Mouse (Mus musculus): ENCODE measurements around the gene Scnn1a. TPM values are rescaled to one million over a fixed set of nuclear protein-coding genes. Genes with fewer than 3 reads are reported as not detected.

Scnn1a gene
- polyA plus RNA-seq, 1 experiment: 0.16 TPM

GRCm38 (mm10) chr6:125334356-125334755 lies 13.9 kb downstream of the Scnn1a start:
- no peaks in the 10 kb centered on the region for H3K36me3 ChIP-seq (ENCODE audit: control insufficient read depth, insufficient read depth)
- H3K79me3 ChIP-seq (ENCODE audit: low read depth): no peaks in the 10 kb centered on the region
- H3ac ChIP-seq (ENCODE audit: control insufficient read depth, insufficient read length, low read depth): no peak overlapping the region
- no peak overlapping the region for H3K4me3 ChIP-seq (ENCODE audit: insufficient read depth, poor library complexity, severe bottlenecking)
- TF ChIP-seq MAX (IDR thresholded peaks at IDR 0.05) (no peak), MYOD1 (IDR thresholded peaks at IDR 0.05; ENCODE audit: control insufficient read depth, insufficient read length, low read depth) (no peak), USF1 (IDR thresholded peaks at IDR 0.05; ENCODE audit: low read depth) (no peak), CEBPB (IDR thresholded peaks at IDR 0.05; ENCODE audit: low read depth) (no peak), MYOG (IDR thresholded peaks at IDR 0.05; ENCODE audit: control insufficient read depth, extremely low read depth, insufficient read length) (no peak), CTCF (IDR thresholded peaks at IDR 0.05; ENCODE audit: control insufficient read depth, insufficient read depth, insufficient read length) (no peak), FOSL1 (IDR thresholded peaks at IDR 0.05; ENCODE audit: insufficient read depth, low read length, poor library complexity, severe bottlenecking) (no peak)
- no peaks in the 10 kb centered on the region for H3K79me2 ChIP-seq (ENCODE audit: control insufficient read depth, insufficient read depth)
- H3K27me3 ChIP-seq (ENCODE audit: control insufficient read depth, insufficient read depth, insufficient read length): peaks cover 7% of the 10 kb centered on the region

- TF ChIP-seq MAX (IDR thresholded peaks at IDR 0.05) (no peak), MYOG (IDR thresholded peaks at IDR 0.05; ENCODE audit: control insufficient read depth, extremely low read depth, insufficient read length) (no peak), CEBPB (IDR thresholded peaks at IDR 0.05; ENCODE audit: low read depth) (no peak), MYOD1 (IDR thresholded peaks at IDR 0.05; ENCODE audit: control insufficient read depth, insufficient read length, low read depth) (no peak), FOSL1 (IDR thresholded peaks at IDR 0.05; ENCODE audit: insufficient read depth, low read length, poor library complexity, severe bottlenecking) (no peak), USF1 (IDR thresholded peaks at IDR 0.05; ENCODE audit: low read depth) (no peak), CTCF (IDR thresholded peaks at IDR 0.05; ENCODE audit: control insufficient read depth, insufficient read depth, insufficient read length) (no peak)
- no peak overlapping the region for H3K4me3 ChIP-seq (ENCODE audit: insufficient read depth, poor library complexity, severe bottlenecking)
- peaks cover 7% of the 10 kb centered on the region for H3K27me3 ChIP-seq (ENCODE audit: control insufficient read depth, insufficient read depth, insufficient read length)
Observed at GRCm38 (mm10) chr6:125338791-125339660, 18.6 kb downstream of the Scnn1a start.

DNA sequence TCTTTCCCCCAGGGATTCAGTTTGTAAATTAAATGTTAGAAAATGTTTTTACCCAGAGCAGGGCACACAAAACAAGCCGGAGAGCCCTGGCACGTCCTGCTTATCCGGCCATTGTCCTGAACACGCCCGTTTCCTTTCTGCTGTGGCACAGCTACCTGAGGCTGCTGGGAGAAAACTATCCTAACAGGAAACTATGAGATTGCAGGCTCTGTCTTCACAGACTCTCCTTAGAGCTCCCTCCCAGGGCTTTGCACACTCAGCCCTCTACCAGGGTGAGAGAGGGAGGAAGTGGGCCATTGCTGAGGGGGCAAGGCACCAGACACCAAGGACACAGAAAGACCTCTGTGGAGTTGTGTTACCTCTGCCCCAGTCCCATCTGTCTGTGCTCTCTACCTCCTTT lies 19.8 kb downstream of the Scnn1a start:
- H3ac ChIP-seq (ENCODE audit: control insufficient read depth, insufficient read length, low read depth): no peak overlapping the region
- H3K79me2 ChIP-seq (ENCODE audit: control insufficient read depth, insufficient read depth): no peaks in the 10 kb centered on the region
- no peak for TF ChIP-seq USF1 (IDR thresholded peaks at IDR 0.05; ENCODE audit: low read depth)
- TF ChIP-seq MAX (IDR thresholded peaks at IDR 0.05): no peak
- TF ChIP-seq CEBPB (IDR thresholded peaks at IDR 0.05; ENCODE audit: low read depth): no peak
- TF ChIP-seq FOSL1 (IDR thresholded peaks at IDR 0.05; ENCODE audit: insufficient read depth, low read length, poor library complexity, severe bottlenecking): no peak
- TF ChIP-seq MYOG (IDR thresholded peaks at IDR 0.05; ENCODE audit: control insufficient read depth, extremely low read depth, insufficient read length): no peak
- TF ChIP-seq MYOD1 (IDR thresholded peaks at IDR 0.05; ENCODE audit: control insufficient read depth, insufficient read length, low read depth): no peak
- TF ChIP-seq CTCF (IDR thresholded peaks at IDR 0.05; ENCODE audit: control insufficient read depth, insufficient read depth, insufficient read length): no peak
- no peaks in the 10 kb centered on the region for H3K79me3 ChIP-seq (ENCODE audit: low read depth)
- H3K36me3 ChIP-seq (ENCODE audit: control insufficient read depth, insufficient read depth): no peaks in the 10 kb centered on the region
- peaks cover 7% of the 10 kb centered on the region for H3K27me3 ChIP-seq (ENCODE audit: control insufficient read depth, insufficient read depth, insufficient read length)
- H3K4me3 ChIP-seq (ENCODE audit: insufficient read depth, poor library complexity, severe bottlenecking): no peak overlapping the region

More at GRCm38 (mm10) chr6:125338791-125339660, 18.6 kb downstream of the Scnn1a start:
- H3K36me3 ChIP-seq (ENCODE audit: control insufficient read depth, insufficient read depth): no peaks in the 10 kb centered on the region
- no peaks in the 10 kb centered on the region for H3K79me2 ChIP-seq (ENCODE audit: control insufficient read depth, insufficient read depth)
- H3ac ChIP-seq (ENCODE audit: control insufficient read depth, insufficient read length, low read depth): no peak overlapping the region
- no peaks in the 10 kb centered on the region for H3K79me3 ChIP-seq (ENCODE audit: low read depth)

- no peaks in the 10 kb centered on the region for H3K79me3 ChIP-seq (ENCODE audit: low read depth)
- H3K36me3 ChIP-seq (ENCODE audit: control insufficient read depth, insufficient read depth): no peaks in the 10 kb centered on the region
- H3K79me2 ChIP-seq (ENCODE audit: control insufficient read depth, insufficient read depth): no peaks in the 10 kb centered on the region
- peaks cover 7% of the 10 kb centered on the region for H3K27me3 ChIP-seq (ENCODE audit: control insufficient read depth, insufficient read depth, insufficient read length)
- H3ac ChIP-seq (ENCODE audit: control insufficient read depth, insufficient read length, low read depth): no peak overlapping the region
- TF ChIP-seq MYOD1 (IDR thresholded peaks at IDR 0.05; ENCODE audit: control insufficient read depth, insufficient read length, low read depth) (no peak), CTCF (IDR thresholded peaks at IDR 0.05; ENCODE audit: control insufficient read depth, insufficient read depth, insufficient read length) (no peak), USF1 (IDR thresholded peaks at IDR 0.05; ENCODE audit: low read depth) (no peak), MYOG (IDR thresholded peaks at IDR 0.05; ENCODE audit: control insufficient read depth, extremely low read depth, insufficient read length) (no peak), MAX (IDR thresholded peaks at IDR 0.05) (no peak), FOSL1 (IDR thresholded peaks at IDR 0.05; ENCODE audit: insufficient read depth, low read length, poor library complexity, severe bottlenecking) (no peak), CEBPB (IDR thresholded peaks at IDR 0.05; ENCODE audit: low read depth) (no peak)
- H3K4me3 ChIP-seq (ENCODE audit: insufficient read depth, poor library complexity, severe bottlenecking): no peak overlapping the region
Observed at GRCm38 (mm10) chr6:125342198-125342597, 21.7 kb downstream of the Scnn1a start.

GRCm38 (mm10) chr6:125344084-125344483 lies 23.6 kb downstream of the Scnn1a start:
- H3K4me3 ChIP-seq (ENCODE audit: insufficient read depth, poor library complexity, severe bottlenecking): no peak overlapping the region
- no peak overlapping the region for H3ac ChIP-seq (ENCODE audit: control insufficient read depth, insufficient read length, low read depth)
- H3K27me3 ChIP-seq (ENCODE audit: control insufficient read depth, insufficient read depth, insufficient read length): no peaks in the 10 kb centered on the region
- no peaks in the 10 kb centered on the region for H3K36me3 ChIP-seq (ENCODE audit: control insufficient read depth, insufficient read depth)
- no peak for TF ChIP-seq MYOG (IDR thresholded peaks at IDR 0.05; ENCODE audit: control insufficient read depth, extremely low read depth, insufficient read length)
- no peak for TF ChIP-seq CTCF (IDR thresholded peaks at IDR 0.05; ENCODE audit: control insufficient read depth, insufficient read depth, insufficient read length)
- no peak for TF ChIP-seq MYOD1 (IDR thresholded peaks at IDR 0.05; ENCODE audit: control insufficient read depth, insufficient read length, low read depth)
- TF ChIP-seq FOSL1 (IDR thresholded peaks at IDR 0.05; ENCODE audit: insufficient read depth, low read length, poor library complexity, severe bottlenecking): no peak
- TF ChIP-seq CEBPB (IDR thresholded peaks at IDR 0.05; ENCODE audit: low read depth): no peak
- TF ChIP-seq MAX (IDR thresholded peaks at IDR 0.05): no peak
- TF ChIP-seq USF1 (IDR thresholded peaks at IDR 0.05; ENCODE audit: low read depth): no peak
- no peaks in the 10 kb centered on the region for H3K79me3 ChIP-seq (ENCODE audit: low read depth)
- H3K79me2 ChIP-seq (ENCODE audit: control insufficient read depth, insufficient read depth): no peaks in the 10 kb centered on the region

Measured in C2C12 (cell line).